26 mouse cellular contexts compared by ENCODE assay signal in the genomic region with DNA sequence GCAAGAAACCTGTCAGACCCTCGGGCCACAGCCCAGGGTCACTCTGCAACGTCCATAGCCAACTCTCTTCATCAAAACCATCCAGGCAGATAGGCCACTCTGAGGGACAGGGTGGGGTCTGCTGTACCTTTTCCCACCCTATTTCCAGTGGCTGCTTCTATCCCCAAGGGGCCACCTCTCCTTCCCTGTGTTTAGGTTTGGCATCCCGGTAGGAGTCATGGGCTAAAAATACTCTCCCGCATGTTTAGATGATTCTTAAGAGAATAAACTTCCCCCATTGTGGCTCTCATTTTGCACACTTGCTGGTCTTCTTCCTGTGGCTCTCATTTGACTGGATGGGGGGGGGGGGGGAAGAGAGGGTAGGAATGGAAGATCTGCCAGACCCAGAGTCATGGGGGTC. TPM values are rescaled to one million over a fixed set of nuclear protein-coding genes. Genes with fewer than 3 reads are reported as not detected.
DNase-seq lines count a peak whose midpoint lies in the region; ATAC-seq and TF ChIP-seq lines count a peak whose summit lies in the region.
"Had no signal": no experiment of that assay in that cellular context is flagged by ENCODE, and none has a peak within 500 bp of the region (broad histone marks: within the 10 kb centered on the region; RNA-seq: fewer than 3 reads in every experiment).

No protein-coding gene starts in this region.

- no peaks in the 10 kb centered on the region for H3K79me2 ChIP-seq in heart, adult 2 months (replicated peaks; ENCODE audit: control insufficient read depth, insufficient read depth, low read length)

- no peak for ATAC-seq in lung, embryonic 15.5 days (ENCODE audit: borderline replicate concordance, extremely low read depth, low FRiP score, low TSS enrichment)
- ATAC-seq: activated CD4-positive, CD25-positive, alpha-beta regulatory T cell, adult 4 months; forebrain, embryonic 13.5 days; intestine, postnatal 0 days; liver, embryonic 12.5 days; liver, postnatal 0 days; midbrain, embryonic 16.5 days had no signal

- peaks cover 19% of the 10 kb centered on the region for H3K4me1 ChIP-seq in heart, adult 2 months (ENCODE audit: control insufficient read depth, insufficient read depth, low read length)
- peaks cover 16% of the 10 kb centered on the region for H3K4me1 ChIP-seq in lung, embryonic 15.5 days
- peaks cover 35% of the 10 kb centered on the region for H3K4me1 ChIP-seq in embryonic facial prominence, embryonic 10.5 days

- no peak overlapping the region for H3K4me3 ChIP-seq in heart, adult 2 months
- H3K4me3 ChIP-seq in lung, embryonic 15.5 days = no peak overlapping the region
- no peak overlapping the region for H3K4me3 ChIP-seq in embryonic facial prominence, embryonic 10.5 days
- H3K4me3 ChIP-seq: erythroblast, embryonic 14.5 days; forebrain, embryonic 13.5 days; heart, embryonic 12.5 days; liver, embryonic 12.5 days; myocyte; neural tube, embryonic 12.5 days had no signal

- no peaks in the 10 kb centered on the region for H3K9me3 ChIP-seq in lung, embryonic 15.5 days
- no peaks in the 10 kb centered on the region for H3K9me3 ChIP-seq in embryonic facial prominence, embryonic 10.5 days
- H3K9me3 ChIP-seq: forebrain, embryonic 13.5 days; heart, embryonic 12.5 days; liver, embryonic 12.5 days; neural tube, embryonic 12.5 days had no signal

- H3K27me3 ChIP-seq in heart, adult 2 months (ENCODE audit: control insufficient read depth, insufficient read depth, low read length) = no peaks in the 10 kb centered on the region
- H3K27me3 ChIP-seq in lung, embryonic 15.5 days = no peaks in the 10 kb centered on the region
- H3K27me3 ChIP-seq in embryonic facial prominence, embryonic 10.5 days (replicated peaks; ENCODE audit: low read depth, poor library complexity, severe bottlenecking) = no peaks in the 10 kb centered on the region
- H3K27me3 ChIP-seq: forebrain, embryonic 13.5 days; heart, embryonic 12.5 days; liver, embryonic 12.5 days; neural tube, embryonic 12.5 days had no signal

- no peaks in the 10 kb centered on the region for H3K36me3 ChIP-seq in heart, adult 2 months (ENCODE audit: control insufficient read depth, insufficient read depth, low read length)
- H3K36me3 ChIP-seq in lung, embryonic 15.5 days = no peaks in the 10 kb centered on the region
- H3K36me3 ChIP-seq in embryonic facial prominence, embryonic 10.5 days (replicated peaks) = no peaks in the 10 kb centered on the region
- H3K36me3 ChIP-seq: heart, embryonic 12.5 days; liver, embryonic 12.5 days; neural tube, embryonic 12.5 days had no signal

- WGBS in heart, adult 2 months = 38% methylated on average over 4 of the region's 4 CpGs
- 65% methylated on average over 4 of the region's 4 CpGs for WGBS in lung, embryonic 15.5 days
- 71% methylated on average over 4 of the region's 4 CpGs for WGBS in embryonic facial prominence, embryonic 10.5 days

- H3K9ac ChIP-seq in heart, adult 2 months (ENCODE audit: low read depth, low read length) = no peak overlapping the region
- H3K9ac ChIP-seq in lung, embryonic 15.5 days = no peak overlapping the region
- H3K9ac ChIP-seq: forebrain, embryonic 13.5 days; heart, embryonic 12.5 days; hindbrain, embryonic 14.5 days; liver, embryonic 12.5 days; liver, postnatal 0 days; neural tube, embryonic 12.5 days had no signal

- no peak overlapping the region for H3K4me2 ChIP-seq in lung, embryonic 15.5 days
- H3K4me2 ChIP-seq: forebrain, embryonic 13.5 days; heart, embryonic 12.5 days; hindbrain, embryonic 14.5 days; liver, embryonic 12.5 days; midbrain, embryonic 11.5 days; neural tube, embryonic 12.5 days had no signal

- TF ChIP-seq EP300 in heart, adult 2 months (IDR thresholded peaks at IDR 0.05; ENCODE audit: insufficient read depth, low read depth, low read length) = no peak

- no peak for DNase-seq in heart, adult 2 months
- no peak for DNase-seq in heart, postnatal 4 days
- no peak for DNase-seq in lung, postnatal 14 days
- DNase-seq in embryonic facial prominence, embryonic 10.5 days (ENCODE audit: low spot score) = no peak
- DNase-seq in lung, postnatal 25 days (ENCODE audit: low spot score) = peak; percentile 34
- DNase-seq in embryo, embryonic 9.5 days (ENCODE audit: extremely low spot score) = no peak
- DNase-seq: adrenal gland, adult 2 months; B cell, adult 2 months; embryo, embryonic 11 days; left cerebral cortex, postnatal 4 days; liver, postnatal 0 days; thymus, adult 2 months; thymus, postnatal 4 days had no signal

- no peak for TF ChIP-seq CTCF in heart, adult 2 months (IDR thresholded peaks at IDR 0.05)

- peak overlapping the region; percentile 70 for H3K27ac ChIP-seq in heart, adult 2 months
- peak overlapping the region; percentile 53 for H3K27ac ChIP-seq in lung, embryonic 15.5 days
- 0 out of 2 replicates have a peak overlapping the region, but pooled peaks have one; percentile 10 for H3K27ac ChIP-seq in embryonic facial prominence, embryonic 10.5 days (replicated peaks)
- H3K27ac ChIP-seq: forebrain, embryonic 13.5 days; hindbrain, embryonic 14.5 days; liver, embryonic 12.5 days; neural tube, embryonic 12.5 days had no signal

- no peak for TF ChIP-seq POLR2A in heart, adult 2 months (IDR thresholded peaks at IDR 0.05; ENCODE audit: insufficient read depth, low read depth, low read length)

- intact Hi-C loops in heart, adult 2 months (cut with DNase I) = no loop called here

RNA-seq across cellular contexts. Expression of a gene that starts 10.7 kb away (rescaled TPM):
- total RNA-seq in heart, adult 2 months (2021) = 10 to 100 TPM; 29.3 to 40.9 TPM
- 23.0 and 40.2 TPM in 2 replicates for polyA plus RNA-seq in heart, adult 2 months (2012; rRNA removed)
- total RNA-seq in heart, postnatal 4 days (2021) = 10 to 100 TPM; 21.1 to 21.5 TPM
- 0.58 and 0.85 TPM in 2 replicates for polyA plus RNA-seq in lung, embryonic 15.5 days (2015; fragmentation: Nextera tagmentation; extraction: Ambion mirVana)
- 2.9 and 5.1 TPM in 2 replicates for polyA plus RNA-seq in embryonic facial prominence, embryonic 10.5 days (2016; fragmentation: Nextera tagmentation; extraction: Ambion mirVana)
- total RNA-seq: megakaryocyte progenitor cell, adult 5-6 weeks had no signal
- polyA plus RNA-seq: activated CD4-positive, CD25-positive, alpha-beta regulatory T cell, adult 4 months; erythroblast, embryonic 14.5 days; liver, postnatal 0 days; myocyte had no signal

RNA-seq across cellular contexts. Expression of a gene that starts 52.1 kb away (rescaled TPM):
- 10 to 100 TPM in 1 of 2 experiments, 1 to 10 TPM in 1; 8.7 to 11.6 TPM for total RNA-seq in heart, adult 2 months (2021)
- polyA plus RNA-seq in heart, adult 2 months (2012; rRNA removed) = 8.8 and 13.0 TPM in 2 replicates
- 10 to 100 TPM; 13.4 to 13.7 TPM for total RNA-seq in heart, postnatal 4 days (2021)
- polyA plus RNA-seq in lung, embryonic 15.5 days (2015; fragmentation: Nextera tagmentation; extraction: Ambion mirVana) = 61.0 and 62.6 TPM in 2 replicates
- polyA plus RNA-seq in embryonic facial prominence, embryonic 10.5 days (2016; fragmentation: Nextera tagmentation; extraction: Ambion mirVana) = 89.1 and 96.8 TPM in 2 replicates

Comparison
In these comparisons a context has a peak if more than half of its experiments do, and no peak if none do; other contexts are left out.
1. H3K27ac ChIP-seq: peak in every context shown above with its lines; median percentile 70 in heart, adult 2 months; 53 in lung, embryonic 15.5 days; 10 in embryonic facial prominence, embryonic 10.5 days.